Mouse (Mus musculus) neutrophil, adult 5-6 weeks (primary cell): Measurements from ENCODE around the gene Amigo1. TPM values are rescaled to one million over a fixed set of nuclear protein-coding genes. Genes with fewer than 3 reads are reported as not detected.

Source experiments
- total RNA-seq: library from RNA; stranded (forward); fragments of 200-1000 nt; gene quantifications from 2 replicates; pipeline ENCODE4 v1.2.3, GENCODE M21; 2017

Amigo1 gene
- total RNA-seq, 1 experiment from 2014 or later: 1.3 TPM

Other genes starting within 250 kb of the Amigo1 start
- not detected in 2 replicates for gene Gstm6, start 242.6 kb upstream of the Amigo1 start, total RNA-seq
- gene Gstm3, start 217.1 kb upstream of the Amigo1 start, total RNA-seq: not detected in 2 replicates
- not detected in 2 replicates for gene Gstm2, start 199.9 kb upstream of the Amigo1 start, total RNA-seq
- gene Gstm1, start 168.4 kb upstream of the Amigo1 start, total RNA-seq: 7.9 and 12.3 TPM in 2 replicates
- 1.7 and 2.3 TPM in 2 replicates for gene Gstm4, start 141.4 kb upstream of the Amigo1 start, total RNA-seq
- gene Ampd2, start 99.7 kb upstream of the Amigo1 start, total RNA-seq: 16.0 and 18.5 TPM in 2 replicates
- gene Gnat2, start 93.5 kb upstream of the Amigo1 start, total RNA-seq: not detected in 2 replicates
- gene Gnai3, start 40.2 kb upstream of the Amigo1 start, total RNA-seq: 143 and 165 TPM in 2 replicates
- 0.23 TPM in 1 of 2 replicates, not detected in the other for gene Gpr61, start 31.5 kb upstream of the Amigo1 start, total RNA-seq
- gene Cyb561d1, start 14.9 kb downstream of the Amigo1 start, total RNA-seq: 26.8 and 29.0 TPM in 2 replicates
- gene Atxn7l2, start 24.6 kb downstream of the Amigo1 start, total RNA-seq: 5.8 and 7.3 TPM in 2 replicates
- gene Sypl2, start 40.3 kb downstream of the Amigo1 start, total RNA-seq: not detected in 2 replicates
- gene Psma5, start 70.6 kb downstream of the Amigo1 start, total RNA-seq: 54.4 and 69.7 TPM in 2 replicates
- 24.7 and 26.2 TPM in 2 replicates for gene Sort1, start 97.7 kb downstream of the Amigo1 start, total RNA-seq
- gene Mybphl, start 178.6 kb downstream of the Amigo1 start, total RNA-seq: not detected in 2 replicates
- 0.35 and 1.7 TPM in 2 replicates for gene Psrc1, start 197.5 kb downstream of the Amigo1 start, total RNA-seq
- gene Celsr2, start 229.2 kb downstream of the Amigo1 start, total RNA-seq: 0.86 and 1.6 TPM in 2 replicates